Mouse (Mus musculus) MEL (cell line): ENCODE data around the gene Ski.

Source experiments
- BHLHE40 ChIP-seq: IDR thresholded peaks from 2 replicates; pipeline ENCODE4 v1.6.1; 2012; ENCODE audit warnings: low read depth, mild to moderate bottlenecking, inconsistent platforms, low read length, improper control_type of control experiment, borderline replicate concordance
- CHD1 ChIP-seq: IDR thresholded peaks from 2 replicates; pipeline ENCODE4 v1.6.1; 2012; ENCODE audit warnings: low read depth, mild to moderate bottlenecking, inconsistent platforms, low read length, improper control_type of control experiment
- CTCF ChIP-seq, 3 experiments: IDR thresholded peaks in 2 of 3; conservative IDR thresholded peaks in 1 of 3; 2 replicates each; pipeline ENCODE4 v1.5.1; 2011 to 2012; ENCODE audit warnings: low read length in 3 of 3, low read depth in 2 of 3, mild to moderate bottlenecking in 2 of 3, improper control_type of control experiment in 1 of 3, inconsistent platforms in 1 of 3, mixed read lengths in 1 of 3, moderate library complexity in 1 of 3; ENCODE audit not compliant: control insufficient read depth in 1 of 3, insufficient read depth in 1 of 3, poor library complexity in 1 of 3, severe bottlenecking in 1 of 3
- ELF1 ChIP-seq: IDR thresholded peaks from 2 replicates; pipeline ENCODE4 v1.6.1; 2014; ENCODE audit warnings: low read depth, mild to moderate bottlenecking, inconsistent platforms, low read length, improper control_type of control experiment, moderate library complexity
- GATA1 ChIP-seq: IDR thresholded peaks from 2 replicates; pipeline ENCODE4 v1.6.1; 2011; ENCODE audit warnings: low read depth, low read length, improper control_type of control experiment
- JUND ChIP-seq: IDR thresholded peaks from 2 replicates; pipeline ENCODE4 v1.6.1; 2011; ENCODE audit warnings: low read depth, mild to moderate bottlenecking, improper control_type of control experiment, low read length
- KAT2A ChIP-seq: conservative IDR thresholded peaks from 2 replicates; pipeline ENCODE4 v1.6.1; 2012; ENCODE audit warnings: low read depth, low read length, improper control_type of control experiment, inconsistent platforms
- MAX ChIP-seq: IDR thresholded peaks from 2 replicates; pipeline ENCODE4 v1.6.1; 2011; ENCODE audit warnings: low read length, improper control_type of control experiment
- MAZ ChIP-seq: IDR thresholded peaks from 2 replicates; pipeline ENCODE4 v1.6.1; 2012; ENCODE audit warnings: low read depth, mild to moderate bottlenecking, inconsistent platforms, low read length, improper control_type of control experiment
- POLR2A ChIP-seq, 2 experiments: IDR thresholded peaks; 2 replicates each; pipeline ENCODE4 v1.6.1; 2011 to 2012; ENCODE audit warnings: low read length in 2 of 2, mild to moderate bottlenecking in 2 of 2, control low read depth in 1 of 2, improper control_type of control experiment in 1 of 2, low read depth in 1 of 2, moderate library complexity in 1 of 2; ENCODE audit not compliant: control insufficient read depth in 1 of 2, insufficient read depth in 1 of 2, poor library complexity in 1 of 2
- POLR2AphosphoS2 ChIP-seq: IDR thresholded peaks from 2 replicates; pipeline ENCODE4 v1.6.1; 2011; ENCODE audit warnings: low read length, improper control_type of control experiment
- TCF12 ChIP-seq: IDR thresholded peaks from 2 replicates; pipeline ENCODE4 v1.6.1; 2014; ENCODE audit warnings: low read depth, mild to moderate bottlenecking, inconsistent platforms, low read length, improper control_type of control experiment, moderate library complexity
- USF2 ChIP-seq, 2 experiments: IDR thresholded peaks; 2 replicates each; pipeline ENCODE4 v1.6.1; 2011 to 2012; ENCODE audit warnings: improper control_type of control experiment in 2 of 2, low read length in 2 of 2, borderline replicate concordance in 1 of 2, inconsistent platforms in 1 of 2, low read depth in 1 of 2, mild to moderate bottlenecking in 1 of 2; ENCODE audit not compliant: insufficient read depth in 1 of 2
- ZNF384 ChIP-seq: IDR thresholded peaks from 2 replicates; pipeline ENCODE4 v1.6.1; 2012; ENCODE audit warnings: low read depth, mild to moderate bottlenecking, inconsistent platforms, low read length, improper control_type of control experiment

DNA sequence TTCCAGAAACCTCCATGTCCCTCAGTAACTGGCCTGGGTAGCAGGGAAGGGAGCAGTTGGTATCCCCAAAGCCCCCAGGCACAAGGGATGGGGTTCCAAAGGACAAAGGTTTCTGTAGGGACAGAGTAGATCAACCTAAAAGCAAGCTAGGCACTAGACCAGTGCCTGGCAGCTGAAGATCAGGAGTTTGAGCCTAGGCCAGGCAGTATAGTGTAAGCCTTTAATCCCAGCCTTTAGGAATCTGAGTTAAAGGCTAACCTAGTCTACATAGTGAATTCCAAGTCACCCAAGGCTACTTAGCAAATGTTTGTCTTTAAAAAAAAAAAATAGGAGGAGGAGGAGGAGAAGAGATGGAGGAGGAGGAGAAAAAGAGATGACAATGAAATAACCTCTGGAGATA, 33.6 kb downstream of the Ski start:
- TF ChIP-seq USF2 (IDR thresholded peaks at IDR 0.05; ENCODE audit: borderline replicate concordance in 1 of 2, insufficient read depth in 1 of 2, low read depth in 1 of 2, low read length in 2 of 2) (no peak), MAZ (no peak), MAX (no peak), CTCF (IDR thresholded peaks at IDR 0.05 in 2 of 3, conservative IDR thresholded peaks at IDR 0.05 in 1 of 3; ENCODE audit: control insufficient read depth in 1 of 3, insufficient read depth in 1 of 3, low read depth in 2 of 3, low read length in 3 of 3, poor library complexity in 1 of 3, severe bottlenecking in 1 of 3) (no peak), BHLHE40 (no peak), GATA1 (no peak), CHD1 (no peak), POLR2AphosphoS2 (no peak), ELF1 (no peak), POLR2A (IDR thresholded peaks at IDR 0.05; ENCODE audit: control insufficient read depth in 1 of 2, insufficient read depth in 1 of 2, low read depth in 1 of 2, low read length in 2 of 2, poor library complexity in 1 of 2) (no peak), TCF12 (no peak), ZNF384 (no peak), JUND (no peak), KAT2A (no peak)
